Mouse (Mus musculus) liver, embryonic 16.5 days (tissue): Measurements from ENCODE around the gene Srgap2. TPM values are rescaled to one million over a fixed set of nuclear protein-coding genes. Genes with fewer than 3 reads are reported as not detected.
A peak's percentile ranks its signal among the peaks of the same experiment; 100 is the strongest.

Source experiments
- ATAC-seq: fragments of 200-750 bp; cut with Nextera tagmentation; 2 replicates; pipeline ENCODE4 v1.8.0; 2017; ENCODE audit warnings: low read depth, mild to moderate bottlenecking, moderate number of reproducible peaks, moderate library complexity
- H3K27ac ChIP-seq: fragments of 300-500 bp; sonication (generic); 2 replicates; pipeline ENCODE4 v1.5.1; 2014; ENCODE audit warnings: mild to moderate bottlenecking, low read length
- H3K27me3 ChIP-seq: fragments of 300-500 bp; sonication (generic); 2 replicates; pipeline ENCODE4 v1.6.1; 2014; ENCODE audit warnings: low read depth, low read length, mixed read lengths; ENCODE audit not compliant: control insufficient read depth, insufficient read depth
- H3K36me3 ChIP-seq: fragments of 300-500 bp; sonication (generic); 2 replicates; pipeline ENCODE4 v1.6.1; 2014; ENCODE audit warnings: mild to moderate bottlenecking; ENCODE audit not compliant: control insufficient read depth, insufficient read depth
- H3K4me1 ChIP-seq: fragments of 300-500 bp; sonication (generic); 2 replicates; pipeline ENCODE4 v1.6.1; 2014; ENCODE audit warnings: low read depth, low read length, mixed read lengths; ENCODE audit not compliant: control insufficient read depth
- H3K4me2 ChIP-seq: fragments of 300-500 bp; sonication (generic); 2 replicates; pipeline ENCODE4 v1.6.1; 2014; ENCODE audit warnings: low read depth, low read length, mixed read lengths
- H3K4me3 ChIP-seq: fragments of 300-500 bp; sonication (generic); 2 replicates; pipeline ENCODE4 v1.5.1; 2014; ENCODE audit warnings: low read depth, mild to moderate bottlenecking, low read length
- H3K9ac ChIP-seq: fragments of 300-500 bp; sonication (generic); 2 replicates; pipeline ENCODE4 v1.6.1; 2014; ENCODE audit warnings: low read depth, low read length
- H3K9me3 ChIP-seq: fragments of 300-500 bp; sonication (generic); replicated peaks from 2 replicates; pipeline ENCODE4 v1.6.1; 2016; ENCODE audit warnings: low read length; ENCODE audit not compliant: control insufficient read depth
- WGBS: fragments of 180-500 bp; shearing (Covaris S2); extraction: QIAGEN DNeasy Blood & Tissue Kit; methylation state at CpG from one replicate; pipeline ENCODE4 v1.1.7; 2014; ENCODE audit not compliant: insufficient replicate concordance; 5-methylcytosine and 5-hydroxymethylcytosine counted together
- polyA plus RNA-seq: library from polyadenylated mRNA; unstranded; fragments of >200 nt; fragmentation: Nextera tagmentation; extraction: Ambion mirVana; gene quantifications from 2 replicates; pipeline ENCODE4 v1.2.1, GENCODE M21; 2015

Srgap2 gene
- polyA plus RNA-seq, 1 experiment from 2014 or later, result 5.3 TPM

DNA sequence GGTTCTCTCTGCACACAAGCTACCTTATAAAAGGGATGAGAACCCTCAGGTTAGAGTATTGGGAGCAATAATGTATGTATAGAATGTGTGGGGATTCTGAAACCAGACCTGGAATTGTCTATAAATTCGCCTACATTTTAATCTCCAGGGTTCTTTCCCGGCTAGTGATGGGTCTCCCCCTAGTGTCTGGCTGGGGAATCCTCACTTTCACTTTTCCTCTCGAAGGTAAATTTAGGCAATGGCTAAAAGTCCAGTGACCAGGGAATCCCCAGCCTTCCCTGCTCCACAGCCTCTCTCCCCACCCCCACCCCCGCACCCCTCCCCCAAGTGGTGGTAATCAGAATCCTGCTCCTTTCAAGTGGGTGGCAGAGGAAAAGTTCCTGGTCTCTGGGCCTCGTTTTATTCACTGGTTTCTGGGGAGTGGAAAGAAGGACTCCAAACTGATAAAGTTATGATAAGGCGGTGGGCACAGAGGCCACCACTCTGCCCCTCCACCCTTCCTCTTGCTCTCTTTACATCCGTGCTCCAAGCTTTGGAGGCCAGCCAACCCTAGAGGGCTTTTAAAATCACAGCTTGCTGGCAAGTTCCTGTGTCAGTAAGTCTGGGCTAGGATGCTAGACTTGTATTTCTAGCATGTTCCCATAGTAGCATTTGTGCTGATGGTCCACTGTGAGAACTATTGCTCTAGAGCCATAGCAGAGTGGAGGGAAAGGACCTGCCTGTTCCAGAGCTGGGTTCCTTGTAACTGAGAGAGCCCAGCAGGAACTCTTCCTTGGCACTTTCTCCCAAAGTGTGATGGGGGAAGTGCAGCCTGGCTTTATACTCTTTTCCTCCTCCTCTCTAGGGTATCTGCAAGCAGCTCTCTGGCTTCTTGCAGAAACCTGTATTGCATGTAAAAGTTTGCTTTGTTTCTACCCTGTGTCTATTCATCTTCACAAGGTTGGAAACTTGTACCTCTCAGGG, 280.4 kb downstream of the Srgap2 start:
- Histone ChIP-seq H3K27me3 (peaks cover 41% of the 10 kb centered on the region), H3K4me2 (peak overlapping the region; percentile 73), H3K9me3 (no peaks in the 10 kb centered on the region), H3K4me3 (peak overlapping the region; percentile 21; the same call in 1 of the 2 replicates), H3K4me1 (peaks cover 16% of the 10 kb centered on the region), H3K27ac (no peak overlapping the region), H3K9ac (no peak overlapping the region), H3K36me3 (no peaks in the 10 kb centered on the region)
- WGBS, result 3% methylated on average over 7 of the region's 7 CpGs
- ATAC-seq, result no peak

DNA sequence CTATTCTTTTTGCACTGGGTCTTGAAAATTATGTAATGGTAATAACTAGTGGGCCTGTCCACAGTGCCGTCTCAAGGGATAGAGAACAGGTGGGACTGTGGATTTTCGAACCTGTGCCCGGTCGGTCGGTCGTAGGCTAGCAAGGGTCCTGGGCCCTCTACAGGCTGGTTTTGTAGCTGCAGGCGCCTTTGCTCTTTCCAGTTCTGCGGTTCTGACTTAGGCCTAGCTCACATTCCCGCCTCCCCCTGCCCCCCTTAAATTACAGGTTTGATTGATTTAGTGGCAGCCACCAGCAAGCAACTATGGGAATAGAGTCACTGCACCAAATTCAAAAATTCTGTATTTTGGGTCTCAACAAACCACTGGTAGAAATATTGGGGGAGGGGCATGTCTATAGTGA, 281.2 kb downstream of the Srgap2 start:
- Histone ChIP-seq H3K27me3 (peaks cover 42% of the 10 kb centered on the region), H3K4me2 (peak overlapping the region; percentile 73), H3K36me3 (no peaks in the 10 kb centered on the region), H3K4me3 (peak overlapping the region; percentile 64), H3K27ac (no peak overlapping the region), H3K9me3 (no peaks in the 10 kb centered on the region), H3K9ac (no peak overlapping the region), H3K4me1 (peaks cover 16% of the 10 kb centered on the region)
- ATAC-seq, result no peak
- WGBS, result 2% methylated on average over 9 of the region's 9 CpGs

GRCm38 (mm10) chr1:131245089-131245856, 281.9 kb downstream of the Srgap2 start, which contains the start of gene Rassf5:
Gene Rassf5, minus strand, starts transcription at chr1:131245258.
- H3K27me3 ChIP-seq, result peaks cover 42% of the 10 kb centered on the region
- 1% methylated on average over 60 of the region's 60 CpGs for WGBS
- H3K4me2 ChIP-seq, result peak within 1 kb of the TSS; percentile 73
- peak within 1 kb of the TSS; percentile 64 for H3K4me3 ChIP-seq
- peak within 1 kb of the TSS; percentile 45 for H3K9ac ChIP-seq
- peaks cover 16% of the 10 kb centered on the region for H3K4me1 ChIP-seq
- peak; percentile 74 for ATAC-seq
- no peaks in the 10 kb centered on the region for H3K9me3 ChIP-seq
- H3K36me3 ChIP-seq, result no peaks in the 10 kb centered on the region
- H3K27ac ChIP-seq, result no peak within 1 kb of the TSS

DNA sequence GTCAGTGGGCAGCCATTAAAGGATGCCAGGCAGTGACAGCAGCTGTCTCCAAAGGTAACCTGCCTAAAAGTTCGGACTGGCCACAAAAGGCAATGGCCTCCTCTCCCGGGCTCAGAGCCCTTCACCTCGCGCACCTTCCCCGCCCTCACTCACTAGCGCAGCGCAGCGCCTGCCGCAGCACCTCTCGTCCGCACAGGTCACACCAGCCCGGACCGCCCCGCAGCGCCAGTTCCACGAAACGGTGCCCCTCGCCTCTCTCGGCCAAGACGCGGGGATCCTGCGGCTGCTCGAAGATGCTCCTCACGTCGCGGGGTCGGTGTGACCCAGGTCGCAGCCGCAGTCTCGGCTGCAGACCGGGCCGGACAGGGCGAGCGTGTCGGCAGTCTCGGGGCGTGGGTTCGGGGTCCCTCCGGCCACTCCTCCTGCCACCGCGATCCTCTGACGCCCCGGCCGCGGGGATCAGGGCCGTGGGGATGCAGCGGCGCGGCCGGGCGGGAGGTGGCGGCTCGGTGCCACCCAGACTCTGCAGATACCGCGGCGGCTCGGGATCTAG, 282.5 kb downstream of the Srgap2 start:
- 2% methylated on average over 57 of the region's 57 CpGs for WGBS
- H3K9ac ChIP-seq, result peak overlapping the region; percentile 45
- H3K36me3 ChIP-seq, result no peaks in the 10 kb centered on the region
- H3K9me3 ChIP-seq, result no peaks in the 10 kb centered on the region
- 0 out of 2 replicates have a peak, but pooled peaks have one; percentile 8 for ATAC-seq
- no peak overlapping the region for H3K27ac ChIP-seq
- H3K27me3 ChIP-seq, result peaks cover 42% of the 10 kb centered on the region
- H3K4me1 ChIP-seq, result peaks cover 16% of the 10 kb centered on the region
- peak overlapping the region; percentile 64 for H3K4me3 ChIP-seq
- H3K4me2 ChIP-seq, result peak overlapping the region; percentile 73

DNA sequence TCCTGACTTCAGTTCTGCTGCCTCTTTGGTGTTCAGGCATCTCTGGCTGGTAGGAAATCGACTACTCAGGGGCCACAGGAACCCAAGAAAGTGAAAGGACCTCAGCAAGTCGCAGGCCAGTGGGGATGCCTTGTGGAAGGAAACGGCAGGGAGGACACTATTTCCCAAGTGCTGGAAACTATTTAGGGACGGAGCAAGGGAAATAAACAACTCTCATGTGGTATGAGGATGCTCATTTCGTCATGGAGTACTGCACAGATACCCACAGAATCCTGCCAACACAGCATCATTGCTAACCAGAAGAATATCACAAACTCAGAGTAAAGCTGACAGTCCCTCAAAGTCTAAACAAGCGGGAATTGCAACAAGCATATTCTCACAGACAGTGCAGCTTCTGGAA, 284.2 kb downstream of the Srgap2 start:
- Histone ChIP-seq H3K36me3 (no peaks in the 10 kb centered on the region), H3K4me2 (no peak overlapping the region)
- WGBS, result 24% methylated on average over 6 of the region's 6 CpGs

GRCm38 (mm10) chr1:131239576-131240193, 287.5 kb downstream of the Srgap2 start:
- Histone ChIP-seq H3K36me3 (no peaks in the 10 kb centered on the region), H3K4me2 (no peak overlapping the region), H3K9ac (no peak overlapping the region), H3K4me3 (no peak overlapping the region), H3K4me1 (peaks cover 8% of the 10 kb centered on the region), H3K27ac (no peak overlapping the region), H3K9me3 (no peaks in the 10 kb centered on the region), H3K27me3 (peaks cover 21% of the 10 kb centered on the region)
- no peak for ATAC-seq
- 59% methylated on average over 12 of the region's 12 CpGs for WGBS

More for the DNA sequence above, 284.2 kb downstream of the Srgap2 start:
- ATAC-seq, result no peak
- Histone ChIP-seq H3K9me3 (no peaks in the 10 kb centered on the region), H3K4me3 (no peak overlapping the region), H3K9ac (no peak overlapping the region), H3K27ac (no peak overlapping the region), H3K4me1 (peaks cover 16% of the 10 kb centered on the region), H3K27me3 (peaks cover 42% of the 10 kb centered on the region)

GRCm38 (mm10) chr1:131238931-131239381, 288.2 kb downstream of the Srgap2 start:
- no peak for ATAC-seq
- WGBS, result 52% methylated on average over 8 of the region's 8 CpGs
- Histone ChIP-seq H3K9ac (no peak overlapping the region), H3K4me1 (peaks cover 8% of the 10 kb centered on the region), H3K27me3 (peaks cover 14% of the 10 kb centered on the region), H3K27ac (no peak overlapping the region), H3K4me2 (no peak overlapping the region), H3K4me3 (no peak overlapping the region), H3K9me3 (no peaks in the 10 kb centered on the region), H3K36me3 (no peaks in the 10 kb centered on the region)

DNA sequence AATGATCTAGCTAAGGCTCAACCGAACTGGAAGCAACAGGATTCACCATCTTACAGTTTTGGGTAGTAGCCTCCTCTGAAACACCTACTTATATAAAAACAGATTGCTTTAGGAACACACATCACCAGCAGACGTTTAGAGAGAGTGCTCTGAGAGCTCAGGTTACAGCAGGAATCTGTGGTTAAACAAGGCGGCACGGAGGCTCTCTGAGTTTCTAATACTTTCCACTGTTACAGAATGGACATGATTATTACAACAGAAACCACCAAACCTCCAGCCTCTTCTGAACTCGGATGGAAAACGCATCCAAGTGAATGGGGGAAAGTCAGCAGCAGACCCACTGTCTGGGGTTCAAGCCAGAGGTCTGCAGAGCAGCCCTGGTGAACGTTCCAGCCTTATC, 291.1 kb downstream of the Srgap2 start:
- no peaks in the 10 kb centered on the region for H3K36me3 ChIP-seq
- H3K9me3 ChIP-seq, result no peaks in the 10 kb centered on the region
- WGBS, result 37% methylated on average over 7 of the region's 7 CpGs
- H3K4me1 ChIP-seq, result no peaks in the 10 kb centered on the region
- no peak overlapping the region for H3K4me2 ChIP-seq
- no peaks in the 10 kb centered on the region for H3K27me3 ChIP-seq
- no peak overlapping the region for H3K4me3 ChIP-seq
- no peak overlapping the region for H3K9ac ChIP-seq
- no peak overlapping the region for H3K27ac ChIP-seq
- no peak for ATAC-seq
